Mouse (Mus musculus): ENCODE data around the gene Klhdc8a. TPM values are rescaled to one million over a fixed set of nuclear protein-coding genes. Genes with fewer than 3 reads are reported as not detected.
"Not testable (repeated sequence)": the region's sequence is repeated elsewhere in the genome, so short reads cannot be mapped to it uniquely, and the experiment has no call there.

Gene Klhdc8a
- polyA plus RNA-seq, 1 experiment from 2014 or later = 0.99 TPM

- Histone ChIP-seq H3K27me3 (ENCODE audit: control insufficient read depth, insufficient read depth, low read length) (no peaks in the 10 kb centered on the region), H3K36me3 (ENCODE audit: control insufficient read depth, insufficient read depth, low read length) (no peaks in the 10 kb centered on the region), H3K9ac (ENCODE audit: low read length) (no peak overlapping the region), H3K4me3 (ENCODE audit: low read depth, low read length) (no peak overlapping the region), H3K9me3 (ENCODE audit: control insufficient read depth, low read length) (no peaks in the 10 kb centered on the region), H3K4me1 (replicated peaks; ENCODE audit: control insufficient read depth, insufficient read depth, low read length) (no peaks in the 10 kb centered on the region), H3K4me2 (ENCODE audit: low read depth, low read length, severe bottlenecking) (no peak overlapping the region), H3K27ac (ENCODE audit: low read depth, low read length) (no peak overlapping the region)
- ATAC-seq (replicated peaks; ENCODE audit: low FRiP score) (no peak), DNase-seq (ENCODE audit: low spot score) (no peak)
Observed at GRCm38 (mm10) chr1:132346951-132347350, 48.5 kb downstream of the Klhdc8a start.

GRCm38 (mm10) chr1:132348401-132348800 lies 50.0 kb downstream of the Klhdc8a start:
- Histone ChIP-seq H3K36me3 (ENCODE audit: control insufficient read depth, insufficient read depth, low read length) (no peaks in the 10 kb centered on the region), H3K4me3 (ENCODE audit: low read depth, low read length) (no peak overlapping the region), H3K9me3 (ENCODE audit: control insufficient read depth, low read length) (no peaks in the 10 kb centered on the region), H3K4me1 (replicated peaks; ENCODE audit: control insufficient read depth, insufficient read depth, low read length) (no peaks in the 10 kb centered on the region), H3K27ac (ENCODE audit: low read depth, low read length) (no peak overlapping the region), H3K27me3 (ENCODE audit: control insufficient read depth, insufficient read depth, low read length) (no peaks in the 10 kb centered on the region), H3K4me2 (ENCODE audit: low read depth, low read length, severe bottlenecking) (no peak overlapping the region), H3K9ac (ENCODE audit: low read length) (no peak overlapping the region)
- ATAC-seq (replicated peaks; ENCODE audit: low FRiP score) (no peak), DNase-seq (ENCODE audit: low spot score) (no peak)
- WGBS = 83% methylated on average over 5 of the region's 5 CpGs

GRCm38 (mm10) chr1:132349049-132349448 lies 50.6 kb downstream of the Klhdc8a start:
- H3K9ac ChIP-seq (ENCODE audit: low read length); H3K36me3 ChIP-seq (ENCODE audit: control insufficient read depth, insufficient read depth, low read length); H3K4me1 ChIP-seq (replicated peaks; ENCODE audit: control insufficient read depth, insufficient read depth, low read length); H3K4me2 ChIP-seq (ENCODE audit: low read depth, low read length, severe bottlenecking); H3K4me3 ChIP-seq (ENCODE audit: low read depth, low read length); H3K27me3 ChIP-seq (ENCODE audit: control insufficient read depth, insufficient read depth, low read length); H3K9me3 ChIP-seq (ENCODE audit: control insufficient read depth, low read length); H3K27ac ChIP-seq (ENCODE audit: low read depth, low read length); DNase-seq (ENCODE audit: low spot score); ATAC-seq (replicated peaks; ENCODE audit: low FRiP score): not testable (repeated sequence)

GRCm38 (mm10) chr1:132349601-132350000 lies 51.2 kb downstream of the Klhdc8a start:
- not testable (repeated sequence) for H3K27me3 ChIP-seq (ENCODE audit: control insufficient read depth, insufficient read depth, low read length); H3K4me3 ChIP-seq (ENCODE audit: low read depth, low read length); H3K4me1 ChIP-seq (replicated peaks; ENCODE audit: control insufficient read depth, insufficient read depth, low read length); H3K4me2 ChIP-seq (ENCODE audit: low read depth, low read length, severe bottlenecking); ATAC-seq (replicated peaks; ENCODE audit: low FRiP score); H3K36me3 ChIP-seq (ENCODE audit: control insufficient read depth, insufficient read depth, low read length); H3K9me3 ChIP-seq (ENCODE audit: control insufficient read depth, low read length); H3K9ac ChIP-seq (ENCODE audit: low read length); H3K27ac ChIP-seq (ENCODE audit: low read depth, low read length); DNase-seq (ENCODE audit: low spot score)
- 92% methylated on average over 3 of the region's 3 CpGs for WGBS

- DNase-seq (ENCODE audit: low spot score) = no peak
- Histone ChIP-seq H3K9ac (ENCODE audit: low read length) (no peak overlapping the region), H3K27me3 (ENCODE audit: control insufficient read depth, insufficient read depth, low read length) (no peaks in the 10 kb centered on the region), H3K27ac (ENCODE audit: low read depth, low read length) (no peak overlapping the region), H3K4me1 (replicated peaks; ENCODE audit: control insufficient read depth, insufficient read depth, low read length) (no peaks in the 10 kb centered on the region; the same call in 1 of the 2 replicates), H3K4me2 (ENCODE audit: low read depth, low read length, severe bottlenecking) (no peak overlapping the region), H3K36me3 (ENCODE audit: control insufficient read depth, insufficient read depth, low read length) (no peaks in the 10 kb centered on the region), H3K9me3 (ENCODE audit: control insufficient read depth, low read length) (no peaks in the 10 kb centered on the region), H3K4me3 (ENCODE audit: low read depth, low read length) (no peak overlapping the region)
- 95% methylated on average over 4 of the region's 4 CpGs for WGBS
- ATAC-seq (replicated peaks; ENCODE audit: low FRiP score) = no peak
Observed at GRCm38 (mm10) chr1:132351058-132351457, 52.6 kb downstream of the Klhdc8a start.

- H3K9me3 ChIP-seq (ENCODE audit: control insufficient read depth, low read length) = no peaks in the 10 kb centered on the region
- H3K4me2 ChIP-seq (ENCODE audit: low read depth, low read length, severe bottlenecking) = no peak overlapping the region
- no peak overlapping the region for H3K9ac ChIP-seq (ENCODE audit: low read length)
- no peaks in the 10 kb centered on the region for H3K27me3 ChIP-seq (ENCODE audit: control insufficient read depth, insufficient read depth, low read length)
- no peaks in the 10 kb centered on the region; the same call in 1 of the 2 replicates for H3K4me1 ChIP-seq (replicated peaks; ENCODE audit: control insufficient read depth, insufficient read depth, low read length)
- no peak for ATAC-seq (replicated peaks; ENCODE audit: low FRiP score)
- peaks cover 5% of the 10 kb centered on the region; the same call in 1 of the 2 replicates for H3K36me3 ChIP-seq (ENCODE audit: control insufficient read depth, insufficient read depth, low read length)
- H3K4me3 ChIP-seq (ENCODE audit: low read depth, low read length) = no peak overlapping the region
- WGBS = 86% methylated on average over 5 of the region's 5 CpGs
- no peak for DNase-seq (ENCODE audit: low spot score)
- no peak overlapping the region for H3K27ac ChIP-seq (ENCODE audit: low read depth, low read length)
Observed at GRCm38 (mm10) chr1:132353389-132353788, 55.0 kb downstream of the Klhdc8a start.

- WGBS = 78% methylated on average over 9 of the region's 9 CpGs
- DNase-seq (ENCODE audit: low spot score) (no peak), ATAC-seq (replicated peaks; ENCODE audit: low FRiP score) (no peak)
- no peaks in the 10 kb centered on the region for H3K27me3 ChIP-seq (ENCODE audit: control insufficient read depth, insufficient read depth, low read length)
- no peak overlapping the region for H3K27ac ChIP-seq (ENCODE audit: low read depth, low read length)
- H3K9me3 ChIP-seq (ENCODE audit: control insufficient read depth, low read length) = no peaks in the 10 kb centered on the region
- no peaks in the 10 kb centered on the region; the same call in 1 of the 2 replicates for H3K4me1 ChIP-seq (replicated peaks; ENCODE audit: control insufficient read depth, insufficient read depth, low read length)
- H3K9ac ChIP-seq (ENCODE audit: low read length) = no peak overlapping the region; the same call in 1 of the 2 replicates
- H3K4me2 ChIP-seq (ENCODE audit: low read depth, low read length, severe bottlenecking) = no peak overlapping the region
- H3K4me3 ChIP-seq (ENCODE audit: low read depth, low read length) = no peak overlapping the region
- peaks cover 9% of the 10 kb centered on the region; the same call in 1 of the 2 replicates for H3K36me3 ChIP-seq (ENCODE audit: control insufficient read depth, insufficient read depth, low read length)
Observed at GRCm38 (mm10) chr1:132354234-132354633, 55.8 kb downstream of the Klhdc8a start.

GRCm38 (mm10) chr1:132355162-132355601 lies 56.8 kb downstream of the Klhdc8a start:
- no peak overlapping the region for H3K4me2 ChIP-seq (ENCODE audit: low read depth, low read length, severe bottlenecking)
- H3K9ac ChIP-seq (ENCODE audit: low read length) = peak overlapping the region; percentile 28
- H3K4me3 ChIP-seq (ENCODE audit: low read depth, low read length) = no peak overlapping the region
- no peaks in the 10 kb centered on the region for H3K27me3 ChIP-seq (ENCODE audit: control insufficient read depth, insufficient read depth, low read length)
- H3K27ac ChIP-seq (ENCODE audit: low read depth, low read length) = no peak overlapping the region
- H3K9me3 ChIP-seq (ENCODE audit: control insufficient read depth, low read length) = no peaks in the 10 kb centered on the region
- H3K4me1 ChIP-seq (replicated peaks; ENCODE audit: control insufficient read depth, insufficient read depth, low read length) = no peaks in the 10 kb centered on the region; the same call in 1 of the 2 replicates
- ATAC-seq (replicated peaks; ENCODE audit: low FRiP score) (no peak), DNase-seq (ENCODE audit: low spot score) (no peak)
- peaks cover 12% of the 10 kb centered on the region; the same call in 1 of the 2 replicates for H3K36me3 ChIP-seq (ENCODE audit: control insufficient read depth, insufficient read depth, low read length)
- 43% methylated on average over 6 of the region's 6 CpGs for WGBS

GRCm38 (mm10) chr1:132355841-132356242 lies 57.4 kb downstream of the Klhdc8a start:
- H3K36me3 ChIP-seq (ENCODE audit: control insufficient read depth, insufficient read depth, low read length) = peaks cover 16% of the 10 kb centered on the region; the same call in 1 of the 2 replicates

More at GRCm38 (mm10) chr1:132355841-132356242, 57.4 kb downstream of the Klhdc8a start:
- ATAC-seq (replicated peaks; ENCODE audit: low FRiP score) (peak; percentile 79), DNase-seq (ENCODE audit: low spot score) (peak; percentile 92)
- 0% methylated on average over 3 of the region's 3 CpGs for WGBS
- Histone ChIP-seq H3K9ac (ENCODE audit: low read length) (peak overlapping the region; percentile 28; the same call in 1 of the 2 replicates), H3K4me3 (ENCODE audit: low read depth, low read length) (no peak overlapping the region), H3K27ac (ENCODE audit: low read depth, low read length) (no peak overlapping the region), H3K27me3 (ENCODE audit: control insufficient read depth, insufficient read depth, low read length) (no peaks in the 10 kb centered on the region), H3K4me1 (replicated peaks; ENCODE audit: control insufficient read depth, insufficient read depth, low read length) (no peaks in the 10 kb centered on the region; the same call in 1 of the 2 replicates), H3K9me3 (ENCODE audit: control insufficient read depth, low read length) (no peaks in the 10 kb centered on the region), H3K4me2 (ENCODE audit: low read depth, low read length, severe bottlenecking) (no peak overlapping the region)
